Mouse (Mus musculus) bone marrow, adult 2 months (tissue): Measurements from ENCODE around the gene Sla2. TPM values are rescaled to one million over a fixed set of nuclear protein-coding genes. Genes with fewer than 3 reads are reported as not detected.
A peak's percentile ranks its signal among the peaks of the same experiment; 100 is the strongest.

Experiments
- H3K27ac ChIP-seq: fragments of 200-500 bp; 2 replicates; pipeline ENCODE4 v1.5.1; 2012; ENCODE audit warnings: low read depth, mild to moderate bottlenecking, control low read depth, inconsistent platforms, low read length; ENCODE audit not compliant: control insufficient read depth, poor library complexity, insufficient read depth
- H3K4me1 ChIP-seq: fragments of 200-500 bp; 2 replicates; pipeline ENCODE4 v1.6.1; 2011; ENCODE audit warnings: low read length; ENCODE audit not compliant: control insufficient read depth, insufficient read depth
- H3K4me3 ChIP-seq: fragments of 200-500 bp; replicated peaks from 2 replicates; pipeline ENCODE3; 2011; ENCODE audit warnings: mild to moderate bottlenecking, low read depth, low read length, control low read depth; ENCODE audit not compliant: control insufficient read depth
- CTCF ChIP-seq: fragments of 200-500 bp; IDR thresholded peaks from 2 replicates; pipeline ENCODE4 v1.5.1; 2011; ENCODE audit warnings: low read length, control low read depth; ENCODE audit not compliant: control insufficient read depth, insufficient read depth
- POLR2A ChIP-seq: fragments of 200-500 bp; IDR thresholded peaks from 2 replicates; pipeline ENCODE4 v1.6.1; 2011; ENCODE audit warnings: low read depth, mild to moderate bottlenecking, control low read depth, low read length, borderline replicate concordance; ENCODE audit not compliant: control insufficient read depth
- WGBS: fragments of 180-500 bp; shearing (Covaris S2); methylation state at CpG from one replicate; pipeline ENCODE4 v1.1.7; 2018; 5-methylcytosine and 5-hydroxymethylcytosine counted together
- polyA plus RNA-seq: library from polyadenylated mRNA; stranded (reverse); fragments of >200 nt; gene quantifications from 2 replicates; pipeline ENCODE4 v1.2.4, GENCODE M21; 2011; ENCODE audit warnings: low replicate concordance; ENCODE audit not compliant: missing spikeins, insufficient read depth, insufficient read length

The Sla2 gene
- polyA plus RNA-seq, 1 experiment = 6.7 TPM

DNA sequence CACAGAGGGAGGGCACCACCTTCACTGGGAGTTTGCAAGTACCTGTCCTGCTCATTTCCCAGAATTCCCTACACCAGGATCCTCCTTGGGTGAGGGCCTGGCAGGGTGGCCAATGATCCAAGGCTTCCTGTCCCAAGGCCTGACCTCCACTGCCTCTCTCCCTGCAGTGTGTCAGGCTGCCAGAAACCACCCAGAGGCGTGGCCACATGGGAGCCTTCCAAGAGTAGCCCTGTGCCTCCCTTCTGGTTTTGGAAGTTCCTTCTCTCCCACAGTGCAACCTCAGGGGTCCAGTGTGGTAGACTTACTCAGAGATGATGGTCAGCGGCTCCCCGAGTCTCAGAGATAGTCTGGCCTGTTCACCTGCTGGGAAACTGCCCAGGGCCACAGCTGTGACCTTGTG, 7.5 kb downstream of the Sla2 start:
- no peak overlapping the region for H3K27ac ChIP-seq
- TF ChIP-seq CTCF (no peak), POLR2A (no peak)
- peaks cover 5% of the 10 kb centered on the region for H3K4me1 ChIP-seq
- 65% methylated on average over 3 of the region's 3 CpGs for WGBS
- H3K4me3 ChIP-seq = no peak overlapping the region

DNA sequence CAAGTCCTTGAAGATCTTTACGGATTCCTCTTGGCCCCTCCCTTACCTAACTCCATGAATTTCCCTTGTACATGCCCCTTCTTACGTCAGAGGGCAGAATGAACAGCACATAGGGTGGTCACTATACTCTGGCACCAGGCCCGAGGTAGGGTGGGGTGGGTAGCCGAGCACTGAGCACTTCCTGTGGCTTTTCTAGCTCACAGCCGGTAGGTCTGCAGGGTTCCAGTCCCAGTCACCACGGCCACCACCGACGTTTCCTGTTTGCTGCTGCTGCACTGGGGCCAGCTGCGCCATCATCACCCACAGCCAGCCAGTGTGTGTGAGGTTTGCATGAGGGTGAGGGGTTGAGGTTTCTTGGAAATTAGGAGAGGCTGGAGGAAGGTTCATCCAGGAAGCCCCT, 9.3 kb downstream of the Sla2 start:
- 7% methylated on average over 9 of the region's 9 CpGs for WGBS
- TF ChIP-seq CTCF (no peak), POLR2A (no peak)
- H3K27ac ChIP-seq = 0 out of 2 replicates have a peak overlapping the region, but pooled peaks have one; percentile 5
- H3K4me3 ChIP-seq = no peak overlapping the region
- H3K4me1 ChIP-seq = peaks cover 4% of the 10 kb centered on the region

DNA sequence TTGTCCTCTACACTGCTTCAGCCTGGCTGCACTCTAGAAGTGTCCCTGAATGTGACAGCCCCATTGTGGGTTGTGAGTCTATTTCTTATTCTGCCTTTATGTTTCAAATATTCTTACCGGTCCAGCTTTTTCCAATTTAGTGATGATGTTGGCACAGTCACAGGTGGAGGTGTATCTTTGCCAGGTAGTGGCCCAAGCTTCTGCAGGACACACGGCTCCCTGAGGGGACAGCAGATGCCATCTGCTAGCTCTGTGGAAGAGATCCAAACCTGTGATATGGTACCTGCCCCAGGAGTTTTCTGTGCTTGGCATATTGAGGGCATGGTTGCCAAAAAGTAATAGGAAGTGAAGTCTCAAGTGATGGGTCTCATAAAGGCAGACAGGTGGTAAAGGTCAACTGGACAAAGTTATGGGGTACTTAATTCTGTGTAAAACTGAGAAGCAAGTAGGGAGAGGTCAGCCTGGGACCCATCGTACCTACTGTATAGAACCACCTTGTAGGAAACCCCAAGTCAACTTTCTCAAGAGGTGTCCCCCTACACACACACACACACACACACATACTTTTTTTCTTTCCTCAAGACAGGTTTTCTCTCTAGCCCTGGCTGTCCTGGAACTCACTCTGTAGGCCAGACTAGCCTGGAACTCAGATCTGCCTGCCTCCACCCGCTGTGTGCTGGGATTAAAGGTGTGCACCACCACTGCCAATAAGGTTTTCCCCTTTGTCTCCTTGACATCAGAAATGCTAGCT, 12.1 kb downstream of the Sla2 start:
- Histone ChIP-seq H3K4me3 (no peak overlapping the region), H3K4me1 (peaks cover 4% of the 10 kb centered on the region), H3K27ac (no peak overlapping the region)
- 90% methylated on average over 4 of the region's 4 CpGs for WGBS
- TF ChIP-seq POLR2A (no peak), CTCF (no peak)

DNA sequence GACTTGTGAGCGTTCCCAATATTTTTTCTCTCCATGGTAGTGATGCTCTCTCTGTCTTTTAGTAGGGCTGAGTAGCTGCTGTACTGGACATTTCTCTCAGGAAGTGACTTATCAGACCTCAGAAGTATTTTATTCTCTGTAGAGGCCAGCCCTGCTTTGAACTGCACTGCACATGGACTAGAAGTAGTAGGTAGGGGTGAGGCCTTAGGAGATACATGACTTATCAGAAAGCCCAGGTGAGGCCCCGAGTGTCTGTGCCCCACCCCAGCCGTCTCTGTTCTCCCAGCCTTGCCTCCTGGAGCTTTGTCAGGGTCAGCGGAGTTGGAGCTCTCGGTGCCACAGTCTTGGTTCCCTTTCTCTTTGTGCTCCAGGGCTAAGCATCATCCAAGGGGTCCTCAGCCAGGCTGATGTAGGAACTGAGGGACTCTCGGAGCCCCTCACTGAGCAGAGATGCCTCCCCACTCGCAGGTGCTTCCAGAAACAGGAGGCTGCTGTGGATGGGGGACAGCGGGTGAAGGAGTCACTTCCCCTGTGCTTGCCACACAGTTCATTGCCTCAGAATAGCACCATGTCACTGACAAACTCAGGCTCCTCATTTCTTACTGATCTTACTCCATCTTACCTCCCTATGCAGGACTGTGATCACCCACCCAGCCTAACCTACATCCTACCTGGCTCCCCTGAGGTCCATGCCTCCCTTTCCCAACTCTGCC, 12.8 kb downstream of the Sla2 start:
- H3K4me3 ChIP-seq = no peak overlapping the region
- TF ChIP-seq POLR2A (no peak), CTCF (no peak)
- peaks cover 4% of the 10 kb centered on the region for H3K4me1 ChIP-seq
- WGBS = 65% methylated on average over 8 of the region's 8 CpGs
- no peak overlapping the region for H3K27ac ChIP-seq

DNA sequence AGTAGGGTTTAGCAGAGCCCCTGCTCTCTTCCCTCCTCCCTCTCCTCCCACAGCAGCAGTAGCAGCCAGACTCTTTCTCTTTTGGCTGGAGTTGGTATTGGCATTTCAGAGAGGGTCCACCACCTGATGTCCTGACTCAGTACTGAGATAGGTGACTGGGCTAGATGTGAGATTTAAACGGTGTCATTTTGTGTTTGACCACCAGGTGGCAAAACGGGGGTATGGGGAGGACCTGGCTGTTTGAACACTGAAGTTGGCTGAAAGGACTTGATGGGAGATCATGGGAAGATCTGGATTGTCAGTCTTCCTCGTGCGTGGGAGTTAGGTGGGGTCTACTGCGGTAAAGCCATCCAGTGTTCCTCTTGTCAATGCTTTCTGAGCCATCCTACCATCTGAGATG, 13.4 kb downstream of the Sla2 start:
- Histone ChIP-seq H3K4me1 (peaks cover 4% of the 10 kb centered on the region), H3K4me3 (no peak overlapping the region), H3K27ac (no peak overlapping the region)
- 23% methylated on average over 5 of the region's 5 CpGs for WGBS
- TF ChIP-seq POLR2A (no peak), CTCF (peak; percentile 66)

DNA sequence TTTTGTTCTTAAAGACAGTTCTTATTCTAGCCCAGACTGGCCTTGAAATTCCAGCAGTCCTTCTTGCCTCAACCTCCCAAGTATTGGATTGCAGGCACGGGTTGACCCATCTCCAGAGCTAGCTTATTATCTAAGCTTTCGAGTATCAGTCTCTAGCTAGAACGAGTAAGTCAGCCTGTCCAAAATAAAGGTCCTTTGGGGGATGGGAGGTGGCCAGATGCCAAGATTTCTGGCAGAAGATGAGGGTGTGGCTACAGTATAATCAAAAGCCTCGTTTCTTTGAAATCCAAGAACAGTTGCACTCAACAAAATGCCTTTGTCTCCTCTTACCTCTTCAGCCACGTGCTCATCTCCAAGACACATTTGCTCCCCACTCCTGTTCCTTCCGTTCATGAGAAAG, 16.5 kb downstream of the Sla2 start:
- Histone ChIP-seq H3K27ac (no peak overlapping the region), H3K4me1 (peaks cover 1% of the 10 kb centered on the region; the same call in 1 of the 2 replicates), H3K4me3 (no peak overlapping the region)
- TF ChIP-seq POLR2A (no peak), CTCF (no peak)
- WGBS = 52% methylated on average over 6 of the region's 6 CpGs

DNA sequence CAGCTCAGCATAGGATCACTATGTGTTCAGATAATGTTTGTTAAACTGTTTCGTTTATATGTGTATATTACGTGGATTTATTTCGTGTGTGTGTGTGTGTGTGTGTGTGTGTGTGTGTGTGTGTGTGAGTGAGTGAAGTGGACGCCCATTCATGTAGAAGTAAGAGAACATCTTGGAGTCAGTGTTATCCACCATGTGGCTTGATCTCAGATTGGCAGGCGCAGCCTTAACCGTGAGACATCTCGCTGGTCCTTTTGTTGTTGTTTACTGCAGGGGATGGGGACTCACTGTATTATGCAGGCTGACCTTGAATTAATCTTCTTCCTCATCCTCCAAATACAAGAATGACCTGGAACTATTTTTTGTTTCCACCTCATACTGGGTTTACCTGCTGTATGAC, 17.4 kb downstream of the Sla2 start:
- TF ChIP-seq POLR2A = no peak
- TF ChIP-seq CTCF = no peak
- WGBS = 86% methylated on average over 7 of the region's 7 CpGs
- Histone ChIP-seq H3K4me1 (peaks cover under 1% of the 10 kb centered on the region; the same call in 1 of the 2 replicates), H3K4me3 (no peak overlapping the region), H3K27ac (no peak overlapping the region)

DNA sequence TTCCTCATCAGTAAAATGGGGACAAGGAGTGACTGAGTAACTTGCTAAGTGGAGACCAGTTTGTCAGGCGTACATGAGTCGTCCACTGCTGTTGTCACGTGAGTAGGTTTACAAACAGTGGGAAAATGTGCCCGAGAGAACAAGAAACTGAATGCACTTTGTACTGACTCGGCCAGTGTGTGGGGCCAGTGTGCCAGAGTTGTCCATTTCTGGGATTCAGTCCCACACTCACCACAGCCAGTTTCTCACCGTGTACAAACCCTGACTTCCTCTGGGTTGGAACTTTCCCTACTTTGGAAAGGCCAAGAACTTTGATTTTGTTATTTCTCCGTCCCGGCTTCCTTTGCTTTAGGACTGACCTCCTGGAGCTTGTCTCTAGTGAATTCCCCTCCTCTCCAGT, 18.0 kb downstream of the Sla2 start:
- Histone ChIP-seq H3K4me1 (no peaks in the 10 kb centered on the region; the same call in 1 of the 2 replicates), H3K4me3 (no peak overlapping the region), H3K27ac (no peak overlapping the region)
- TF ChIP-seq POLR2A (no peak), CTCF (no peak)
- 79% methylated on average over 8 of the region's 8 CpGs for WGBS
